Mouse (Mus musculus) limb, embryonic 15.5 days (tissue): ENCODE data around the gene Rfx4. TPM values are rescaled to one million over a fixed set of nuclear protein-coding genes. Genes with fewer than 3 reads are reported as not detected.

Experiments
- ATAC-seq: fragments of 200-750 bp; cut with Nextera tagmentation; 2 replicates; pipeline ENCODE4 v1.8.0; 2017; ENCODE audit warnings: low read depth, moderate TSS enrichment; ENCODE audit not compliant: insufficient number of reproducible peaks, low FRiP score, low TSS enrichment
- H3K27ac ChIP-seq: fragments of 300-500 bp; sonication (generic); 2 replicates; pipeline ENCODE4 v1.5.1; 2015; ENCODE audit warnings: moderate library complexity, mild to moderate bottlenecking, inconsistent platforms
- H3K27me3 ChIP-seq: fragments of 300-500 bp; sonication (generic); 2 replicates; pipeline ENCODE4 v1.6.1; 2015; ENCODE audit warnings: inconsistent platforms
- H3K36me3 ChIP-seq: fragments of 300-500 bp; sonication (generic); 2 replicates; pipeline ENCODE4 v1.6.1; 2015; ENCODE audit warnings: inconsistent platforms
- H3K4me1 ChIP-seq: fragments of 300-500 bp; sonication (generic); 2 replicates; pipeline ENCODE4 v1.6.1; 2015; ENCODE audit warnings: inconsistent platforms
- H3K4me2 ChIP-seq: fragments of 300-500 bp; sonication (generic); 2 replicates; pipeline ENCODE4 v1.6.1; 2015; ENCODE audit warnings: mild to moderate bottlenecking, inconsistent platforms
- H3K4me3 ChIP-seq: fragments of 300-500 bp; sonication (generic); 2 replicates; pipeline ENCODE4 v1.5.1; 2015; ENCODE audit warnings: mild to moderate bottlenecking, inconsistent platforms
- H3K9ac ChIP-seq: fragments of 300-500 bp; sonication (generic); 2 replicates; pipeline ENCODE4 v1.6.1; 2015; ENCODE audit warnings: inconsistent platforms
- H3K9me3 ChIP-seq: fragments of 300-500 bp; sonication (generic); 2 replicates; pipeline ENCODE4 v1.6.1; 2016; ENCODE audit warnings: inconsistent platforms
- WGBS: fragments of 180-500 bp; shearing (Covaris S2); methylation state at CpG from one replicate; pipeline ENCODE4 v1.1.7; 2015; 5-methylcytosine and 5-hydroxymethylcytosine counted together
- polyA plus RNA-seq: library from polyadenylated mRNA; unstranded; fragments of >200 nt; fragmentation: Nextera tagmentation; extraction: Ambion mirVana; gene quantifications from 2 replicates; pipeline ENCODE4 v1.2.1, GENCODE M21; 2015

The Rfx4 gene
- polyA plus RNA-seq, 1 experiment from 2014 or later, result 0.24 TPM

GRCm38 (mm10) chr10:84822741-84823151 lies 66.9 kb downstream of the Rfx4 start:
- Histone ChIP-seq H3K4me1 (peaks cover 5% of the 10 kb centered on the region; the same call in 1 of the 2 replicates), H3K27me3 (no peaks in the 10 kb centered on the region), H3K9ac (no peak overlapping the region), H3K36me3 (no peaks in the 10 kb centered on the region), H3K4me2 (no peak overlapping the region), H3K9me3 (no peaks in the 10 kb centered on the region), H3K4me3 (no peak overlapping the region), H3K27ac (no peak overlapping the region)
- no peak for ATAC-seq
- 42% methylated on average over 9 of the region's 9 CpGs for WGBS

DNA sequence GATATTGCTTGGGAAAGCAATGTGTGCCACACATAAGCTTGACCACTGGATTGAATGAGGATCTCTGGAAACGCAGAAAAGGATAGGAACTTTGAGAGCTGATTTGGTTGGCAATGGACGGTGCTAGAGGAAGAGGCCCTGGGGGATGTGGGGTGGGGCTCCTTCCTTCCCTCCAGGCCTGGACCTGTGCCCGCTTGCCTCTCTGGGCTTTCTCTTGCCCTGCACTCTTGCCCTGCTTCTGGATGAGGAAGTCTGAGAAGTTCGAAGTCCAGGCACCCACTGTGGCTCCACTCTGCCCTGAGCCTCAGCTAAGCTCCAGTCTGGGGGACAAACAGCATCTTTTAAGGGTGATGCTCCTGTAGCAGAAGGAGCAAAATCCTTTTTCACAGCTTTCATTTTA lies 67.8 kb downstream of the Rfx4 start:
- Histone ChIP-seq H3K27me3 (no peaks in the 10 kb centered on the region), H3K27ac (no peak overlapping the region), H3K9ac (no peak overlapping the region), H3K4me3 (no peak overlapping the region), H3K36me3 (no peaks in the 10 kb centered on the region), H3K9me3 (no peaks in the 10 kb centered on the region), H3K4me1 (peaks cover 5% of the 10 kb centered on the region; the same call in 1 of the 2 replicates), H3K4me2 (no peak overlapping the region)
- ATAC-seq, result no peak
- WGBS, result 50% methylated on average over 4 of the region's 4 CpGs

DNA sequence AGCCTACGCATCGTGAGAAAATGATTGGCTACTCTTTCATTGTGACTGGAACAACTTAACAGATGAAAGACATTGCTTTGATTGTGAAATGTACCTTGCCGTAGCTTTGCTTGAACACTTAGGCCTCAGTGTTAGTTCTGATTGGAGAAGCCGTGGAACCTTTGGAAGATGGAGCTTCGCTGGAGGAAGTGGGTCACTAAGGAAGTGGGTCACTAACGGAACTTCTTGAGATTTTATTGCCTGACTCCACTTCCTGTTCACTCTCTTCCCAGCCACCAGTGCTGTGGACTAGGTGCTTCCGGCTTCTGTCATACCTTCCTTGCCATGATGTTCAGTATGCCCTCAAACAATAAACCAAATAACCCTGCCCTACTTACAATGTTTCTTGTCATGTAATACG lies 73.1 kb downstream of the Rfx4 start:
- ATAC-seq, result no peak
- H3K9ac ChIP-seq, result no peak overlapping the region
- no peaks in the 10 kb centered on the region for H3K36me3 ChIP-seq
- H3K4me2 ChIP-seq, result no peak overlapping the region
- H3K27me3 ChIP-seq, result no peaks in the 10 kb centered on the region
- no peaks in the 10 kb centered on the region for H3K9me3 ChIP-seq
- no peak overlapping the region for H3K27ac ChIP-seq
- no peak overlapping the region for H3K4me3 ChIP-seq
- H3K4me1 ChIP-seq, result no peaks in the 10 kb centered on the region
- 69% methylated on average over 8 of the region's 8 CpGs for WGBS

GRCm38 (mm10) chr10:84835596-84835995 lies 79.7 kb downstream of the Rfx4 start:
- H3K36me3 ChIP-seq, result no peaks in the 10 kb centered on the region
- H3K27me3 ChIP-seq, result no peaks in the 10 kb centered on the region
- no peaks in the 10 kb centered on the region for H3K9me3 ChIP-seq
- H3K9ac ChIP-seq, result no peak overlapping the region
- WGBS, result 61% methylated on average over 6 of the region's 6 CpGs
- H3K4me1 ChIP-seq, result peaks cover 7% of the 10 kb centered on the region; the same call in 1 of the 2 replicates
- H3K4me3 ChIP-seq, result no peak overlapping the region
- no peak for ATAC-seq
- no peak overlapping the region for H3K4me2 ChIP-seq
- H3K27ac ChIP-seq, result no peak overlapping the region

DNA sequence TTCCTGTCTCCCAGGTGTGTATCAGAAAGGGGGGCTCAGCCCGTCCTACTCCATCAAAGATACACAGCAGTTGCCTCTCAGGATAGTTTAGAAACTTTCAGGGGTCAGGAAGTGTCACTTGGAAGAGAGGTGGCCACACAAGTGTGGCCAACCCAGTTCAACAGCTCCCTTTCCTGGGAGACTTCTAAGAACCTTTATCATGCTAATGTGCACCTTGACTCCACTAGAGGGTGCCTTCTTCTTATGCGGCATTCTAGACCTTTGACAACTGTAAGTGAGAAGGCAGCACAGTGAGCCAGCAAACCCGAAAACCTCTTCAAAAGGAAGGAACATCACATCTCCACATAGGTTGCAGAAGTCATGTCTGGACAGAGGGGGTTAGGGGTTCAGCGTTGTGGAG lies 80.2 kb downstream of the Rfx4 start:
- Histone ChIP-seq H3K4me3 (no peak overlapping the region), H3K9me3 (no peaks in the 10 kb centered on the region), H3K27ac (no peak overlapping the region), H3K4me2 (no peak overlapping the region), H3K9ac (no peak overlapping the region), H3K4me1 (peaks cover 7% of the 10 kb centered on the region; the same call in 1 of the 2 replicates), H3K27me3 (no peaks in the 10 kb centered on the region), H3K36me3 (no peaks in the 10 kb centered on the region)
- no peak for ATAC-seq
- 15% methylated on average over 4 of the region's 4 CpGs for WGBS

- peaks cover 9% of the 10 kb centered on the region; the same call in 1 of the 2 replicates for H3K4me1 ChIP-seq
- H3K27me3 ChIP-seq, result no peaks in the 10 kb centered on the region
- no peak overlapping the region for H3K4me3 ChIP-seq
- WGBS, result 80% methylated on average over 2 of the region's 2 CpGs
- H3K9me3 ChIP-seq, result no peaks in the 10 kb centered on the region
- H3K36me3 ChIP-seq, result no peaks in the 10 kb centered on the region
- no peak overlapping the region for H3K27ac ChIP-seq
- ATAC-seq, result no peak
- H3K9ac ChIP-seq, result no peak overlapping the region
- no peak overlapping the region for H3K4me2 ChIP-seq
These were observed 81.5 kb downstream of the Rfx4 start for GRCm38 (mm10) chr10:84837355-84837754.

DNA sequence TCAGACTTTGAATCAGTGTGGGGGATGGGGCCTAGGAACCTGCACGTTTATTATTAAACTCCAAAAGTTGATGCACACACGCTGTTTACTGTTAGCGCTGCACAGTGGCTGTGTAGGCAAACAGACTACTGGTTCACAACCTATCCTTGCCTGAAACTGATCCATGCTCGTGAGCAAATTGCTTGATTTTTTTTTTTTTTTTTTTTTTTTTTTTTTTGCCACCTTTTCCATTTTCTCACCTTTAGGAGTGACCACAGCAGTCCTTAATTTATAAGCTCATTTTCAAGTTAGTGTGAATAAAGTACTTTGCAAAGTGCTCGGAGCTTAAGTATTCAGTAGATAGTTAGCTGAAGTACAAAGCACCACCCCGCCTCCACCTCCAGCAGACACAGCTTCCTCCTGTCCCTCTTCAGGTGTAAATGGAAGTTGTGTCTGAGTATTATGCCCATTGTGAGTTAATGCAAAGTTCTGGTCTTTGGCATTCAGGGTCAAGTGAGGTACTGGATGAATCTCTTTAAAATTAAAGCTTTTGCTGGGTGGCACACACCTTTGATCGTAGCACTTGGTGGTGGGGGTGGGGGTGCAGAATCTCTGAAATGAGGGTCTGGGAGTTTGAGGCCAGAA lies 83.1 kb downstream of the Rfx4 start:
- no peak overlapping the region for H3K4me2 ChIP-seq
- ATAC-seq, result no peak
- no peaks in the 10 kb centered on the region for H3K27me3 ChIP-seq
- no peak overlapping the region for H3K4me3 ChIP-seq
- 62% methylated on average over 7 of the region's 7 CpGs for WGBS
- H3K27ac ChIP-seq, result no peak overlapping the region
- no peak overlapping the region for H3K9ac ChIP-seq
- H3K36me3 ChIP-seq, result no peaks in the 10 kb centered on the region
- H3K4me1 ChIP-seq, result peaks cover 11% of the 10 kb centered on the region; the same call in 1 of the 2 replicates
- no peaks in the 10 kb centered on the region for H3K9me3 ChIP-seq

DNA sequence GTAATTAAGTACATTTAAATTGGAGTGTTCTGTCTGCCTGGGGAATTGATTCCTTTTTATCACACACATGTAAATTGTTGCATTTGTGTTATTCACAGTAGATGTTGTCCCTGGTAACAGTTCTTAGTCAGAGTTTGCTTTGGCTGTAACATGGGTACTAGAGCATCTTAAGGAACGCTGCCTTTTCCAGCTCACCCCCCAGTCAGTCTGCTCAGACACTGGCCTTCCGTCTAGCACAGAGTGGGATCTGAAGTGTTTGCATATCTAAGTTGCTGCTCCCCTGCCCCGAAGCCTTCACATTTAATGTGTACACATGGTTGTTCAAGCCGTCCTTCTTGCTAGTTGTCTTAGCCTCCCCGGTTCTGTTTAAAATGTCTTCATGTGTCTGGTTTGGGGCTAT lies 90.8 kb downstream of the Rfx4 start:
- 62% methylated on average over 5 of the region's 5 CpGs for WGBS
- Histone ChIP-seq H3K4me3 (no peak overlapping the region), H3K9me3 (no peaks in the 10 kb centered on the region), H3K9ac (no peak overlapping the region), H3K36me3 (no peaks in the 10 kb centered on the region), H3K4me1 (0 out of 2 replicates have a peak, but pooled peaks cover 4% of the 10 kb centered on the region), H3K27ac (no peak overlapping the region), H3K27me3 (no peaks in the 10 kb centered on the region), H3K4me2 (no peak overlapping the region)
- no peak for ATAC-seq

DNA sequence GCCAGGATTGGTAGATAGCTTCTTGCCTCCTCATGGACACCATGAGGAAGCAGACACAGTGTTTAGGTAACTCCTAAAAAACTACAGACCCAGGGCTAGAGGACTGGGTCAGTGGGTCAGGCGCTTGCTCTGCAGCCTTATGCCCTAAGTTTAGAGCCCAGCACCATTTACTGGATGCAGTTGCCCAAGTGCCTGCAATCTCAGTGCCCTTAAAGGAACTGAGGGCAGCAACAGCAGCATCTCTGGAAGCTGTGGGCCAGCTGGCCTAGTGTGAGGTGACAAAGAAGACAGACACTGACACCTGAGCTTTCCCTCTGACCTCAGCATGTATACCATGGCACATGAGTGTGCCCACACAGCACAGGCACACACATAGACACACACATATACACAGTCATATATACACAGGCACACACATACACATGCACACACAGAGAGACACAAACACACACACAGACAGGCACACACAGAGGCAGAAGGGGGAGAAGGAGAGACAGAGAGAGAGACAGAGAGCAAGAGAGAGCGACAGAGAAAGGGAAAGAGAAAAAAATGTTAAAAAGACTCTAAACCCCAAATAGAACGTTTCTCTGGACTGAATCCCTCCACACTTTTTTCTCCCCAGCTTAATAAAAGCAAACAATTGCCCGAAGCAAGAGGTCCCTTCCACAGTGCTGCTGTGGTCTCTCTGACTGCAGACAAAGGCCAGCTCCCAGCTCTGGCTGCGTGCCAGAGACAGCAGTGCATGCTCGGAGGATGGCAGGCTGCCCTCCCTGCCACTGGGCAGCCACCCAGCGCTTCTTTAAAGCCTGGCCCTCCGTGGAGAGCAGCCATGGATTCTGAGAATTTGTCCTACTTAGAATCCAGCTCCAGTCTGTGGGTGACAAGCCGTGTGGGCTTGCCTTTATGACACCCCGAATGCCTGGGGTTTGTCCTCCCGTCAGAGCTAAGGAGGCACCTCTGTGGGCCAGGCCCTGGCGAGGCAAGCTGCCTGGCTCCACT lies 96.4 kb downstream of the Rfx4 start:
- 36% methylated on average over 12 of the region's 12 CpGs for WGBS
- no peaks in the 10 kb centered on the region for H3K9me3 ChIP-seq
- H3K36me3 ChIP-seq, result no peaks in the 10 kb centered on the region
- H3K27me3 ChIP-seq, result no peaks in the 10 kb centered on the region; the same call in 1 of the 2 replicates
- no peak overlapping the region for H3K4me3 ChIP-seq
- no peak overlapping the region for H3K9ac ChIP-seq
- no peak overlapping the region for H3K27ac ChIP-seq
- peaks cover 8% of the 10 kb centered on the region for H3K4me1 ChIP-seq
- H3K4me2 ChIP-seq, result no peak overlapping the region
- no peak for ATAC-seq

DNA sequence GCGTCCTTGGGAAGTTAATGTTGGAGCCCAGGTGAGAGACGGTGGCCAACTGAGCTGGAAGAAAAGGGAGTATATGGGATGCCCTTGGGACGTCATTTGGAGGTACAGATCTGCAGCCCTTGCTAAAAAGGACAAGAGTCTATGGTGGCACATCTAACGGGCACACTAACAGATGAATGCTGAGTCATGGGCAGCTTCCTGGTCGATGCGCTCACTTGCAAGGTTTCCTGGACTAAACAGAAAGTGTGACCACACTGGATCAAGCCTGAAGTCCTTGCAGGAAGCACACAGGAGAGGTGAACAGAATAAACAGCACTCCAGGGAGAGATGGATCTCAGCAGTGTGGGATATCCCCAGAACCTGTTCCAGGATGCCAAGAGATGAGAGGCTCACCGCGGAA lies 98.2 kb downstream of the Rfx4 start:
- Histone ChIP-seq H3K27ac (no peak overlapping the region), H3K9me3 (no peaks in the 10 kb centered on the region), H3K4me3 (no peak overlapping the region), H3K4me1 (peaks cover 15% of the 10 kb centered on the region), H3K27me3 (no peaks in the 10 kb centered on the region; the same call in 1 of the 2 replicates), H3K9ac (no peak overlapping the region), H3K4me2 (no peak overlapping the region), H3K36me3 (no peaks in the 10 kb centered on the region)
- no peak for ATAC-seq
- WGBS, result 88% methylated on average over 8 of the region's 8 CpGs

- Histone ChIP-seq H3K36me3 (no peaks in the 10 kb centered on the region), H3K4me3 (no peak overlapping the region), H3K4me1 (peaks cover 18% of the 10 kb centered on the region), H3K9me3 (no peaks in the 10 kb centered on the region), H3K4me2 (no peak overlapping the region), H3K9ac (no peak overlapping the region), H3K27ac (no peak overlapping the region), H3K27me3 (no peaks in the 10 kb centered on the region; the same call in 1 of the 2 replicates)
- 76% methylated on average over 11 of the region's 11 CpGs for WGBS
- ATAC-seq, result no peak
These were observed 99.6 kb downstream of the Rfx4 start for GRCm38 (mm10) chr10:84855466-84855865.

DNA sequence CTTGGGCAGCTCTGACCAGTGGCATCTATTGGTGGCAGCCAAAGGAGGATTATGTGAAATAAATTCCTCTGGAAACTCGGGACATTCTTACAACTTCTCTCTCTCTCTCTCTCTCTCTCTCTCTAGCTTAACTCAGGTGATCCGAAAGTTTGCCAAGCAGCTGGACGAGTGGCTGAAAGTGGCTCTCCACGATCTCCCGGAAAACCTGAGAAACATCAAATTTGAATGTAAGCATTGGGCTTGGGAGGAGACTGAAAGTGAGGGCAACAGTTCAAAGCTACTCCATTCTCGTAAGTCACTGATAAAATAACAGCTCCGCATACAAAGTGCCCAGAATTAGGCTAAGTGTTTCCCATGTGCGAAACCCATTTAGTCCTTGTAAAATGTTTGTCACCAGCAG lies 102.5 kb downstream of the Rfx4 start:
- no peak overlapping the region for H3K4me3 ChIP-seq
- no peaks in the 10 kb centered on the region for H3K36me3 ChIP-seq
- ATAC-seq, result no peak
- no peaks in the 10 kb centered on the region; the same call in 1 of the 2 replicates for H3K27me3 ChIP-seq
- H3K9ac ChIP-seq, result no peak overlapping the region
- no peaks in the 10 kb centered on the region for H3K9me3 ChIP-seq
- no peak overlapping the region for H3K27ac ChIP-seq
- H3K4me1 ChIP-seq, result peaks cover 10% of the 10 kb centered on the region; the same call in 1 of the 2 replicates
- WGBS, result 61% methylated on average over 8 of the region's 8 CpGs
- no peak overlapping the region for H3K4me2 ChIP-seq
